ENCODE assay signal across 14 mouse cellular contexts in the genomic region with DNA sequence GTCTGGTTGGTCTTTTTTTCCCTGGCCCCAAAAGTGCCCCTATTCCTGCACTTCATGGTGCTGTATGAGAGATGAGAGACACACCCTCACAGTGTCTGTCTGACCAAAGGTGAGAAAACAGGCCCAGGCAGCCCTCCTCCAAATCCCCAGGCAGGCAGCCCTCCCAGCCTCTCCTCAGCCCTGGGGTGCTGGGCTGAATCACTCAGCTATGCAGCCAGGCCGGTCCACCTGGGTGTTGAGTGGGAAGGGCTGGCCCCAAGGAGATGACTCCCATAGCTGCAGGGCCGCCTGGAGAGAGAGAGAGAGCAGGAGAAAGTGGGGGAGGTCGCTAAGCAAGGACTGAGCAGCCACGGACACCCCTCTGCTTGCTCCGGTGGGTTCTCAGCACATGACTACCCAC. TPM values are rescaled to one million over a fixed set of nuclear protein-coding genes. Genes with fewer than 3 reads are reported as not detected.
DNase-seq lines count a peak whose midpoint lies in the region; ATAC-seq and TF ChIP-seq lines count a peak whose summit lies in the region.
"Had no signal": no experiment of that assay in that cellular context is flagged by ENCODE, and none has a peak within 500 bp of the region (broad histone marks: within the 10 kb centered on the region; RNA-seq: fewer than 3 reads in every experiment).

No protein-coding gene starts in this region.

- no peak overlapping the region for H3K27ac ChIP-seq in neural tube, embryonic 12.5 days
- H3K27ac ChIP-seq in neural tube, embryonic 15.5 days (replicated peaks), result no peak overlapping the region
- peak overlapping the region; percentile 58 for H3K27ac ChIP-seq in kidney, adult 2 months (ENCODE audit: insufficient read depth, low read depth, low read length)

- H3K9me3 ChIP-seq in neural tube, embryonic 12.5 days, result no peaks in the 10 kb centered on the region
- no peaks in the 10 kb centered on the region for H3K9me3 ChIP-seq in neural tube, embryonic 15.5 days (replicated peaks)
- H3K9me3 ChIP-seq: megakaryocyte, embryonic 14.5 days had no signal

- no peaks in the 10 kb centered on the region for H3K36me3 ChIP-seq in neural tube, embryonic 12.5 days
- H3K36me3 ChIP-seq in neural tube, embryonic 15.5 days, result no peaks in the 10 kb centered on the region
- no peaks in the 10 kb centered on the region for H3K36me3 ChIP-seq in kidney, adult 2 months (ENCODE audit: control insufficient read depth, insufficient read depth, low read length)

- intact Hi-C loops in left cerebral cortex, postnatal 4 days (cut with DNase I), result no loop called here

- DNase-seq in kidney, adult 2 months, result peak; percentile 85
- DNase-seq in lung, adult 2 months, result peak; percentile 52
- DNase-seq in cerebellum, postnatal 14 days, result no peak
- DNase-seq in layer of hippocampus, postnatal 36 days, result no peak
- no peak for DNase-seq in left cerebral cortex, postnatal 4 days
- no peak for DNase-seq in gastrocnemius, postnatal 25 days
- DNase-seq: adrenal gland, postnatal 14 days; cerebellum, adult 9-11 months; heart, postnatal 14 days; retina, postnatal 1 day had no signal

- ATAC-seq in neural tube, embryonic 12.5 days (ENCODE audit: low FRiP score, low read depth), result no peak
- ATAC-seq in neural tube, embryonic 15.5 days (ENCODE audit: low FRiP score), result no peak

- no peaks in the 10 kb centered on the region; the same call in 1 of the 2 replicates for H3K27me3 ChIP-seq in neural tube, embryonic 12.5 days (replicated peaks)
- H3K27me3 ChIP-seq in neural tube, embryonic 15.5 days (replicated peaks), result no peaks in the 10 kb centered on the region
- no peaks in the 10 kb centered on the region for H3K27me3 ChIP-seq in kidney, adult 2 months (replicated peaks; ENCODE audit: control insufficient read depth, insufficient read depth, low read length)

- no peak overlapping the region for H3K4me3 ChIP-seq in neural tube, embryonic 12.5 days
- H3K4me3 ChIP-seq in neural tube, embryonic 15.5 days (replicated peaks), result no peak overlapping the region
- H3K4me3 ChIP-seq in kidney, adult 2 months (ENCODE audit: insufficient read depth, low read depth, low read length), result no peak overlapping the region
- no peak overlapping the region for H3K4me3 ChIP-seq in lung, adult 2 months (replicated peaks; ENCODE audit: extremely low read depth, low read depth, low read length)
- H3K4me3 ChIP-seq: megakaryocyte, embryonic 14.5 days had no signal

- 0 out of 2 replicates have a peak overlapping the region, but pooled peaks have one; percentile 18 for H3K4me2 ChIP-seq in neural tube, embryonic 12.5 days (replicated peaks)
- no peak overlapping the region for H3K4me2 ChIP-seq in neural tube, embryonic 15.5 days

- no peak for TF ChIP-seq CTCF in kidney, adult 2 months (conservative IDR thresholded peaks at IDR 0.05; ENCODE audit: insufficient read depth, insufficient read length, low read depth, low read length)
- no peak for TF ChIP-seq CTCF in lung, adult 2 months (IDR thresholded peaks at IDR 0.05; ENCODE audit: insufficient read depth, low read length)

- no peak for TF ChIP-seq POLR2A in kidney, adult 2 months (IDR thresholded peaks at IDR 0.05; ENCODE audit: low read depth, low read length)
- no peak for TF ChIP-seq POLR2A in lung, adult 2 months (IDR thresholded peaks at IDR 0.05; ENCODE audit: borderline replicate concordance, extremely low read depth, low read depth, low read length)

- WGBS in neural tube, embryonic 12.5 days, result 23% methylated on average over 5 of the region's 5 CpGs
- WGBS in neural tube, embryonic 15.5 days, result 34% methylated on average over 5 of the region's 5 CpGs
- whole genome bisulfite sequencing in kidney, adult 2 months, result 22% methylated on average over 5 of the region's 5 CpGs
- WGBS in lung, adult 2 months, result 47% methylated on average over 5 of the region's 5 CpGs

- H3K9ac ChIP-seq in neural tube, embryonic 12.5 days, result peak overlapping the region; percentile 33; the same call in 1 of the 2 replicates
- H3K9ac ChIP-seq in neural tube, embryonic 15.5 days (replicated peaks), result no peak overlapping the region

- H3K4me1 ChIP-seq in neural tube, embryonic 12.5 days, result peaks cover 87% of the 10 kb centered on the region
- peaks cover 70% of the 10 kb centered on the region for H3K4me1 ChIP-seq in neural tube, embryonic 15.5 days
- peaks cover 82% of the 10 kb centered on the region for H3K4me1 ChIP-seq in kidney, adult 2 months (ENCODE audit: control insufficient read depth, insufficient read depth, low read length)
- peaks cover 13% of the 10 kb centered on the region for H3K4me1 ChIP-seq in lung, adult 2 months (ENCODE audit: control insufficient read depth, insufficient read depth, low read length)
- H3K4me1 ChIP-seq: megakaryocyte, embryonic 14.5 days had no signal

RNA-seq across cellular contexts. Expression of gene Fignl2, which starts 7.6 kb away (rescaled TPM):
- polyA plus RNA-seq in neural tube, embryonic 12.5 days (2016; fragmentation: Nextera tagmentation; extraction: Ambion mirVana), result 0.55 and 0.84 TPM in 2 replicates
- polyA plus RNA-seq in neural tube, embryonic 15.5 days (2015; fragmentation: Nextera tagmentation; extraction: Ambion mirVana), result 0.20 and 0.22 TPM in 2 replicates
- 8.6 and 9.6 TPM in 2 replicates for polyA plus RNA-seq in kidney, adult 2 months (2012; rRNA removed)
- 9.3 and 10.6 TPM in 2 replicates for polyA plus RNA-seq in lung, adult 2 months (2012; rRNA removed)
- 1 to 10 TPM; 1.1 to 1.2 TPM for total RNA-seq in layer of hippocampus, postnatal 36 days (2021)
- total RNA-seq in left cerebral cortex, postnatal 4 days (2021), result 1 to 10 TPM in 1 of 2 experiments, under 1 TPM in 1; 0.70 to 1.0 TPM
- total RNA-seq in gastrocnemius, postnatal 25 days (2021), result 1 to 10 TPM in 1 of 2 experiments, under 1 TPM in 1; 0.59 to 1.1 TPM

RNA-seq across cellular contexts. Expression of gene Gm47841, which starts 23.6 kb away (rescaled TPM):
- not detected in 2 replicates for polyA plus RNA-seq in neural tube, embryonic 12.5 days (2016; fragmentation: Nextera tagmentation; extraction: Ambion mirVana)
- polyA plus RNA-seq in neural tube, embryonic 15.5 days (2015; fragmentation: Nextera tagmentation; extraction: Ambion mirVana), result 0.14 TPM in 1 of 2 replicates, not detected in the other
- 0.23 TPM in 1 of 2 replicates, not detected in the other for polyA plus RNA-seq in kidney, adult 2 months (2012; rRNA removed)
- 0.15 and 0.22 TPM in 2 replicates for polyA plus RNA-seq in lung, adult 2 months (2012; rRNA removed)
- total RNA-seq in layer of hippocampus, postnatal 36 days (2021), result not detected
- not detected for total RNA-seq in left cerebral cortex, postnatal 4 days (2021)
- total RNA-seq in gastrocnemius, postnatal 25 days (2021), result not detected
- total RNA-seq: adrenal gland, postnatal 14 days; heart, postnatal 14 days; left cerebral cortex, adult 8-10 months had no signal

RNA-seq across cellular contexts. Expression of gene Ankrd33, which starts 44.8 kb away (rescaled TPM):
- not detected in 2 replicates for polyA plus RNA-seq in neural tube, embryonic 12.5 days (2016; fragmentation: Nextera tagmentation; extraction: Ambion mirVana)
- polyA plus RNA-seq in neural tube, embryonic 15.5 days (2015; fragmentation: Nextera tagmentation; extraction: Ambion mirVana), result not detected in 2 replicates
- polyA plus RNA-seq in kidney, adult 2 months (2012; rRNA removed), result not detected in 2 replicates
- polyA plus RNA-seq in lung, adult 2 months (2012; rRNA removed), result 0.10 and 0.28 TPM in 2 replicates
- total RNA-seq in layer of hippocampus, postnatal 36 days (2021), result not detected
- total RNA-seq in left cerebral cortex, postnatal 4 days (2021), result not detected
- not detected for total RNA-seq in gastrocnemius, postnatal 25 days (2021)
- total RNA-seq: adrenal gland, postnatal 14 days; heart, postnatal 14 days had no signal

RNA-seq across cellular contexts. Expression of gene Acvrl1, which starts 57.6 kb away (rescaled TPM):
- 8.3 and 10.2 TPM in 2 replicates for polyA plus RNA-seq in neural tube, embryonic 12.5 days (2016; fragmentation: Nextera tagmentation; extraction: Ambion mirVana)
- polyA plus RNA-seq in neural tube, embryonic 15.5 days (2015; fragmentation: Nextera tagmentation; extraction: Ambion mirVana), result 9.5 and 12.6 TPM in 2 replicates
- polyA plus RNA-seq in kidney, adult 2 months (2012; rRNA removed), result 33.4 and 34.1 TPM in 2 replicates
- polyA plus RNA-seq in lung, adult 2 months (2012; rRNA removed), result 672 and 695 TPM in 2 replicates
- total RNA-seq in layer of hippocampus, postnatal 36 days (2021), result 1 to 10 TPM; 7.5 to 8.9 TPM
- 1 to 10 TPM; 8.4 to 9.7 TPM for total RNA-seq in left cerebral cortex, postnatal 4 days (2021)
- total RNA-seq in gastrocnemius, postnatal 25 days (2021), result 10 to 100 TPM; 10.7 to 13.0 TPM

Comparison
In these comparisons a context has a peak if more than half of its experiments do, and no peak if none do; other contexts are left out.
1. DNase-seq: peak in kidney, adult 2 months (single experiment) and lung, adult 2 months (single experiment); none in cerebellum, postnatal 14 days (0 of 2), layer of hippocampus, postnatal 36 days (0 of 2), left cerebral cortex, postnatal 4 days (single experiment) and gastrocnemius, postnatal 25 days (single experiment).